Mouse (Mus musculus) kidney, adult 2 months (tissue): Measurements from ENCODE around the gene Sorcs2. TPM values are rescaled to one million over a fixed set of nuclear protein-coding genes. Genes with fewer than 3 reads are reported as not detected.

ENCODE experiments used
- DNase-seq: peaks from one replicate; pipeline ENCODE4 v3.0.0; 2021
- H3K27ac ChIP-seq: fragments of 200-500 bp; 2 replicates; pipeline ENCODE4 v1.5.1; 2012; ENCODE audit warnings: low read depth, low read length, control low read depth, inconsistent platforms; ENCODE audit not compliant: insufficient read depth
- H3K27me3 ChIP-seq: fragments of 200-500 bp; replicated peaks from 2 replicates; pipeline ENCODE4 v1.6.1; 2012; ENCODE audit warnings: mild to moderate bottlenecking, moderate library complexity, low read length, inconsistent platforms; ENCODE audit not compliant: control insufficient read depth, insufficient read depth
- H3K36me3 ChIP-seq: fragments of 200-500 bp; 2 replicates; pipeline ENCODE4 v1.6.1; 2012; ENCODE audit warnings: mild to moderate bottlenecking, moderate library complexity, low read length, inconsistent platforms; ENCODE audit not compliant: control insufficient read depth, insufficient read depth
- H3K4me1 ChIP-seq: fragments of 200-500 bp; 2 replicates; pipeline ENCODE4 v1.6.1; 2011; ENCODE audit warnings: low read length; ENCODE audit not compliant: control insufficient read depth, insufficient read depth
- H3K4me3 ChIP-seq: fragments of 200-500 bp; 2 replicates; pipeline ENCODE4 v1.5.1; 2011; ENCODE audit warnings: mild to moderate bottlenecking, low read depth, low read length, control low read depth; ENCODE audit not compliant: insufficient read depth
- CTCF ChIP-seq: fragments of 200-500 bp; conservative IDR thresholded peaks from 2 replicates; pipeline ENCODE4 v1.5.1; 2011; ENCODE audit warnings: low read depth, mild to moderate bottlenecking, control low read depth, low read length, moderate library complexity, mixed read lengths; ENCODE audit not compliant: insufficient read depth, insufficient read length
- POLR2A ChIP-seq: fragments of 200-500 bp; IDR thresholded peaks from one replicate; pipeline ENCODE4 v1.6.1; 2011; ENCODE audit warnings: low read depth, low read length, control low read depth
- WGBS: fragments of 180-500 bp; shearing (Covaris S2); methylation state at CpG from one replicate; pipeline ENCODE4 v1.1.7; 2018; 5-methylcytosine and 5-hydroxymethylcytosine counted together
- polyA plus RNA-seq: library from polyadenylated mRNA; depleted of rRNA; stranded (reverse); fragments of >200 nt; gene quantifications from 2 replicates; pipeline ENCODE4 v1.2.3, GENCODE M21; 2012

The Sorcs2 gene
- polyA plus RNA-seq, 1 experiment: 1.9 TPM

DNA sequence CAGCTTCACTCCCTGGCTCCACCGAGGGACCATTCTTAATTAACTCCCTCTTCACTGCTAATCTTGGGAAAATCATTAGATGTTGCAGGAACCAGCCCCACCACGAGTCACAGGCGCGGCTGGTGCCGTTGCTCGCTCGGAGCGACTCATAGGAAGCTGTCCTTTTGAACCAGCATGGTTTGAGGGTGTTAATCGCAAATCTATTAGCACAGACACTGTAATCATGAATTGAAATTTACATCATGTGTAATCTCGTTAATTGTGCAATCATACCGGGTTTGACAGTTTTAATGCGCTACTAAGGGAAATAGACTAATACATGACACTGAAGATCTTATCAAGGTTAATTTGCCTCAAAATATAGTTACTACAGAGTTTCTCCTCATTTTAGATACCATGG is 118.0 kb downstream of the Sorcs2 start:
- Histone ChIP-seq H3K27me3 (no peaks in the 10 kb centered on the region), H3K27ac (no peak overlapping the region), H3K4me1 (no peaks in the 10 kb centered on the region), H3K36me3 (no peaks in the 10 kb centered on the region), H3K4me3 (no peak overlapping the region)
- 67% methylated on average over 12 of the region's 12 CpGs for WGBS
- no peak for DNase-seq
- no peak for TF ChIP-seq POLR2A
- TF ChIP-seq CTCF: no peak

GRCm38 (mm10) chr5:36274684-36275394 is 123.1 kb downstream of the Sorcs2 start:
- Histone ChIP-seq H3K36me3 (no peaks in the 10 kb centered on the region), H3K4me3 (no peak overlapping the region), H3K4me1 (no peaks in the 10 kb centered on the region), H3K27me3 (no peaks in the 10 kb centered on the region), H3K27ac (no peak overlapping the region)
- DNase-seq: no peak
- 61% methylated on average over 6 of the region's 6 CpGs for WGBS
- TF ChIP-seq CTCF (no peak), POLR2A (no peak)

DNA sequence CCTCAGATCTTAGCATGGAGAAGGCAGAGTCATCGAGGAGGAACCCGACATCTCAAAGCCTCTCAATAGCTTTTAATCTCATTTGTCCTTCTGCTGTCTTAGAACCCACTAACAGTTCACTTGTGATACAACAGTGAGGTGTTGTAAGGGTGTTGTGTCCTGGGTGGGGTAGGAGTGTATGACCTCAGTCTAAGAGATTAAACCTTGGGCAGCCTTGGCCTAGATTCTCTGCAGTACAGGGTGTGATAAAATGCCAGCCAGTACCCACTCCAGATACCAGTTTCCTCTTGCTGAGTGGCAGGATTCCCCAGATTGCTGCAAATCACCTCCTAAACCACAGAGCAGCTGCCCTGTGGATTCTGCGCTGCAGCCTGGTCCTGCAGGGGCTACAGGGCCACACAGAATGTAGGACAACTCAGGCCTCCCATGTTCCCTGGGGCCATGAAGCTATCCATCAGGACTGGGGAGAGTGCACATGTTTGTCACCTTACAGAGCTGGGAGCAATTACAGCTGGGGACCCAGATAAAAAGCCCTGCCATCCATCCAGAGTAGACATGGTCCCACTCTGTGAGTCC is 130.7 kb downstream of the Sorcs2 start:
- H3K36me3 ChIP-seq: no peaks in the 10 kb centered on the region
- H3K4me1 ChIP-seq: no peaks in the 10 kb centered on the region
- no peak overlapping the region for H3K27ac ChIP-seq
- no peak for DNase-seq
- no peak overlapping the region for H3K4me3 ChIP-seq
- TF ChIP-seq CTCF: no peak
- TF ChIP-seq POLR2A: no peak
- WGBS: 95% methylated on average over 3 of the region's 3 CpGs
- H3K27me3 ChIP-seq: no peaks in the 10 kb centered on the region

GRCm38 (mm10) chr5:36260862-36261261 is 137.1 kb downstream of the Sorcs2 start:
- TF ChIP-seq CTCF (no peak), POLR2A (no peak)
- Histone ChIP-seq H3K27ac (no peak overlapping the region), H3K36me3 (no peaks in the 10 kb centered on the region), H3K4me1 (no peaks in the 10 kb centered on the region), H3K4me3 (no peak overlapping the region), H3K27me3 (no peaks in the 10 kb centered on the region)
- 70% methylated on average over 12 of the region's 12 CpGs for WGBS
- DNase-seq: no peak

GRCm38 (mm10) chr5:36259691-36260124 is 138.2 kb downstream of the Sorcs2 start:
- H3K36me3 ChIP-seq: no peaks in the 10 kb centered on the region
- no peak overlapping the region for H3K4me3 ChIP-seq
- no peak for DNase-seq
- WGBS: 60% methylated on average over 6 of the region's 6 CpGs
- no peaks in the 10 kb centered on the region for H3K4me1 ChIP-seq
- H3K27me3 ChIP-seq: no peaks in the 10 kb centered on the region
- no peak overlapping the region for H3K27ac ChIP-seq
- no peak for TF ChIP-seq CTCF
- TF ChIP-seq POLR2A: no peak

DNA sequence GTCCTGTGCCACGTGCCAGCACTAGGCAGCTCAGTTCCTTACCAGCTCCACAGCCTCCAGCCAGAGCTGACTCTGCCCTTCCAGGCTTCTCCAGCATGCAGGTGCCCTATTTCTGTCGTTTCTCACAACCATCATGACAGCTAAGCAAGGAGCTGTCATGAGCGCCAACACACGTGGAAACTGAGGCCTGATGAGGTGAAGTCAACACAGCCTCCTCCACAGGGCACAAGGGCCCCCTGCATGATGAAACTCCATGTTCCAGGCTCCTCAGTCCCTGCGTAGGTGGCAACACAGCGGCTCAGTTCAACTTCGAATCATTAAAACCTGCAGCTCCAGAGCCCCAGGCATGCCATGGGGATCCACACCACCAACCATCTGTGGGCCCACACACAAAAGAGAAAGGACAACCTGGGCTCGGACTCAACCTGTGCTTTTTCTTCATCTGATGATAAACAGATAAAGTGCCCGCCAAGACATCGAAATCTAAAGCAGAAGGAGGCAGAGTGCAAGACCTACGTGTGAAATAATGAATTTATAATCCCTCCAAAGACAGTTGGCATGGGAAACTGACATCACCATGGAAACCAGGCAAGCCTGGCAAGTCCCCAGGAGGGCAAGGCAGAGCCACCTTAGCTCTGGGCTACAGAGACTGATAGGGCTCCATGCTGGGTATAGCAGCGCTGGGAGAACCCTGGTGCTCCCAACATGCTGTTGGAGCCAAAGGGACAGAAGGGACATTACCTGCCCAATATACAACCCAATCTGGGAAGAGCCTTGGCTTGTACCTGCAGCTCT is 139.4 kb downstream of the Sorcs2 start:
- no peaks in the 10 kb centered on the region for H3K27me3 ChIP-seq
- H3K4me3 ChIP-seq: no peak overlapping the region
- H3K27ac ChIP-seq: no peak overlapping the region
- no peak for DNase-seq
- H3K36me3 ChIP-seq: no peaks in the 10 kb centered on the region
- TF ChIP-seq POLR2A: no peak
- no peak for TF ChIP-seq CTCF
- H3K4me1 ChIP-seq: no peaks in the 10 kb centered on the region
- WGBS: 86% methylated on average over 12 of the region's 12 CpGs

DNA sequence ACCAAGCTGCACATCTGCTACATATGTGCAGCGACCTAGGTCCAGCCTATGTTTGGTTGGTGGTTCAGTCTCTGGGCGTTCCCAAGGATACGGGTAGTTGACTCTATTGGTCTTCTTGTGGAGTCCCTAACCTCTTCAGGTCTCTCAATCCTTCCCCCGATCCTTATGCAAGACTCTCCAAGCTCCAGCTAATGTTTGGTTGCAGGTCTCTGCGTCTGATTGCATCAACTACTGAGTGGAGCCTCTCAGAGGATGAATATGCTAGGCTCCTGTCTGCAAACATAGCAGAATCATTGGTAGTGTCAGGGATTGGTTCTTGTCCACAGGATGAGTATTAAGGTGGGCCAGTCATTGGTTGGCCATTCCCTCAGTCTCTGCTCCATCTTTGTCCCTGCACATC is 140.9 kb downstream of the Sorcs2 start:
- WGBS: 93% methylated on average over 5 of the region's 5 CpGs
- no peak for DNase-seq
- Histone ChIP-seq H3K27ac (no peak overlapping the region), H3K4me3 (no peak overlapping the region), H3K27me3 (no peaks in the 10 kb centered on the region), H3K36me3 (no peaks in the 10 kb centered on the region), H3K4me1 (no peaks in the 10 kb centered on the region)
- TF ChIP-seq CTCF: no peak
- TF ChIP-seq POLR2A: no peak
